Mouse (Mus musculus) testis, postnatal 14 days (tissue): ENCODE measurements around the gene Pald1.

Source experiments
- DNase-seq: peaks from one replicate; pipeline ENCODE4 v3.0.0; 2021; ENCODE audit warnings: low spot score

Gene Pald1

GRCm38 (mm10) chr10:61402911-61403310 lies 19.6 kb upstream of the Pald1 start:
- DNase-seq: peak; percentile 32

DNA sequence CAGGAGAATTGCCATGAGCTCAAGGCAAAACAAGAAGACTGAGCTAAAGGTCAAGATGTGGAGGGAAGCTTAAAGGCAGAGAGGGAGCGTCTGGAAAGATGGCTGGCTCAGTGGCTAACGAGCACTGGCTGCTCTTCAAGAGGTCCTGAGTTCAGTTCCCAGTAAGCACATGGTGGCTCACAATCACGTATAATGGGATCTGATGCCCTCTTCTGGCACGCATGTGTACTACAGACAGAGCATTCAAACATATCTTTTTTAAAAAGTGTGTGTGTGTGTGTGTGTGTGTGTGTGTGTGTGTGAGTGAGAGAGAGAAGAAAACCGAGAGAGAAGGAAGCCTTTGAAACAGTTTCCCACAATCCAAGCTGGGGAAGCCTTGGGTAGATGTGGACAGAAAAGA lies 19.1 kb upstream of the Pald1 start:
- no peak for DNase-seq

DNA sequence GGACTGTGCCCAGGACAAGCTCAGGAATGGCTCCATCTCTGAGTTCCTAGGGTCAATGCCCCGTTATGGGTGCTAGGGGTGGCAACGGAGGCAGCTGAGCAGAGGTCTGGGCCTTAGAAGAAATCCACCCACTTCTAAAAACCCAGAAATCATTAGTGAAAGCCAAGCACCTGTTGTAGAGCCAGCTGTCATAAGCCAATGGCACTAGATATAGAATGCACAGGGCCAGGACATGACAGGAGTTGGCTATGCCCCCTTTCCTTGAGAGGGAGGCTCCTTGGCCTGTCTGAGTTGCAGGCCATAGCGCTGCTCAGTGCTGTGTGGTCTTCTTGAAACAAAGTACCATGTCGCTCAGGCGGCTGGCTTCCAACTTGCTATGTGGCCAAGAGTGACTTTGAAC lies 17.1 kb upstream of the Pald1 start:
- DNase-seq: no peak

- peak; percentile 72 for DNase-seq
Measured at GRCm38 (mm10) chr10:61399156-61399734, 15.9 kb upstream of the Pald1 start.

GRCm38 (mm10) chr10:61398125-61398524 lies 14.8 kb upstream of the Pald1 start:
- DNase-seq: no peak

DNA sequence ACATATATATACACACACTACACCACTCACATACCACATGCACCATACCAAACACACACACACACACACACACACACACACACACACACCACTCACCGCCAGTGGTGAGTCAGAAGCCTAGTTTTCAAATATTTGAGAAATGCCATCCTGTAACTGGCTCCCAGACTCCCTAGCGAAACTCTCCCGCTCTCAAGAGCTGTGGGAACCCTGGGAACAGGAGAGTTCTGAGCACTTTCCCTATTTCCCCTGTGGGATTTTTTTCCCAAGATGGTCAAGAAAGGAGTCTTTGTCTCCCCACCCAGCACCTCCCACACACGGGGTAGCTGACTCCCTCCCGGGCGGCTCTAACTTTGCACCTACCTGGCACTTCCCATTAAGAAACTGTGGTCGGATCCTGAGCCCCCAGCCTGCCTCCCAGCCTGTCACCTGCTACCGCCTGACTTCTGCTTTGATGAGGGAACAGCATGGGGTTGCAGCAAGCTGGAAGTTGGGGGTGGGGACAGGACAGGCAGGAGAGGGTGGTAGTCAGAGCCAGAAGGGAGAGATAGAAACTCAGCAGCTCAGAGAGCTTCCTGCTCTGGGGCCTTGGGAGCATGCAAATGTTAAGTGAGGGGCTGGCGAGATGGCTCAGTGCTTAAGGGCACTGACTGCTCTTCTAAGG lies 11.3 kb upstream of the Pald1 start:
- DNase-seq: no peak

- DNase-seq: no peak
Measured at GRCm38 (mm10) chr10:61392584-61392983, 9.3 kb upstream of the Pald1 start.

DNA sequence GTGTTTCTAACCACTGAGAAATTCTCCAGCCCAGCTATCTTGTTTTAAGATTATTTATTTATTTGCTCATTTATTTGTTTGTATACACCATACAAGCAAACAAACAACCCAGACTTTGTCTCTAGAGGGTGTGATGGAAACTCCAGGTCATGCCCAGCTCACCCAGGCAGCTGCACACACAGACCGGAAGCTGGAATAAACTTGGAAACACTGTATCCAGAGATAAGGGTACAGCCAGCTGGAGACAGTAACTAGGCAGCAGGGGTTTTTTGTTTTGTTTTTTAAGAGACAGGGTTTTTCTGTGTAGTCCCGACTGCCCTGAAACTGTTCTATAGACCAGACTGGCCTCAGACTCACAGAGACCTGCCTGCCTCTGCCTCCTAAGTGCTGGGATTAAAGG lies 6.8 kb upstream of the Pald1 start:
- DNase-seq: peak; percentile 40

DNA sequence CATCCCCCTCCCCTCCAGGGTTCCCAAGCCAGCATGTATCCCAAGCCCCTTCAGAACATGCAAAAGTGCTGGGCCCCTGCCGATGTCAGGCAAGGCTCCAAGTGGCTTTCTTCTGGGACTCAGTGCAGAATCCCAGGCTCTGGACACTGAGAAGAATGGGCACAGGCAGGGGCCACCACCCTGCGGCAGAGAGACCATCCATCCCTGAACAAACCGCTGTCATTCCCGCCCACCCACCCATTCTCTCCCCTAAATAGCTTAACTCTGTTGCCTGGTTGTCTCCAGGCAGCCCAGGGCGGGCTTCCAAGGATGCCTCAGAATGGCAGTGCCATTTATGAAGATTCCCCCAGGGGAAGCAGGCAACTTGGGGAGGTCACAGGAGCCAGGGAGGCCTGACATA lies 5.7 kb upstream of the Pald1 start:
- DNase-seq: no peak

DNA sequence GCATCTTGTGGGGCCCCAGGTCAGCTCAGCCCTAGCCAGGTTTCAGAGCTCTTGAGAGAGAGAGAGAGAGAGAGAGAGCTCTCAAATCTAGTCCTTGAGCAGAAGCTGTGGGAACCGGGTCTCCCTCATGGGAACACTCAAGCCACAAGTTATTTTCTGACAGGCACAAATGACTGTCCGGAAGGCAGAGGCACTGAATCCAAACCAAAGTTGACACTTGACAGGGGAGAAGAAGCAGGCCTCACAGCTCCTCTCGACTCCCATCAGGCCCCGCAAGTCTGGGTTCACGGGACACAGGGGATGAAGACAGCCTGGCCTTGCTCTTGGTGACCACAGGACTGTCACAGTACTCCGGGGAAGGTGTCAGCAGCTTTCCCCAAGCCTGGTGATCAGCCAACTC lies 3.0 kb upstream of the Pald1 start:
- DNase-seq: no peak

DNA sequence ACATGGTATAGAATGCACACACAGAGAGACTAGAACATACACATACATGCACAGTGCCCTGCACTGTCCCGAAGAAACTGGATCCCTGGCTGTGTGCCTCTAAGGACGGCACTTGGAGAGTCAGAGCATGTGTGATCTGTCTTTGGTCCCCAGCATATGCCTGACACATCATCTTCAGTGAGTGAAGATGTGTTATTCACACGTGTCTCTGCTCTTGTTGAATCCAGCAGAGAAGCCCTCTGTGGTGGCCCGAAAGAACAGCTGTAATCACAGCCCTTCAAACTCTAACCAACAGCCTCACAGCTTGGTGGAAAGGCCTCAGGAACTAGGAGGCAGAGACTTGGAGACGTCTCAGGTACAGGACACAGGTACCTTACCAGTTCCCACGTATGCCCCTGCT lies 1.8 kb upstream of the Pald1 start:
- no peak for DNase-seq

DNA sequence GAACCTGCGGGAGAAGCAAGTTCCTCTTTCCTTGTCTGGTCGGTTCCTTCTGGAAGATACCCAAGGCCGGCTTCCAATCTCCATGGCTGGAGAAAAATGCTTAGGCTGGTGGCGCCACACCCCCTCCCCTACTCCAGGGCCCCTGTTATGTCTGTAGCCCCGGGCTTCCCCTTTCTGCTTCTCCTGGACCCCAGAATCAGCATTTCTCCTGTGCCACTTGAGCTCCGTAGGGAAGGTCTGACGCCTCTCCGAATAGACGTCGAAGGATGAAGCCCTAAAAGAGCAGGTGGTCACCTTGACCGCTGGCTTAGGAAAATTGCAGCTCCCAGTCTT lies 351 bp upstream of the Pald1 start:
- no peak for DNase-seq

DNA sequence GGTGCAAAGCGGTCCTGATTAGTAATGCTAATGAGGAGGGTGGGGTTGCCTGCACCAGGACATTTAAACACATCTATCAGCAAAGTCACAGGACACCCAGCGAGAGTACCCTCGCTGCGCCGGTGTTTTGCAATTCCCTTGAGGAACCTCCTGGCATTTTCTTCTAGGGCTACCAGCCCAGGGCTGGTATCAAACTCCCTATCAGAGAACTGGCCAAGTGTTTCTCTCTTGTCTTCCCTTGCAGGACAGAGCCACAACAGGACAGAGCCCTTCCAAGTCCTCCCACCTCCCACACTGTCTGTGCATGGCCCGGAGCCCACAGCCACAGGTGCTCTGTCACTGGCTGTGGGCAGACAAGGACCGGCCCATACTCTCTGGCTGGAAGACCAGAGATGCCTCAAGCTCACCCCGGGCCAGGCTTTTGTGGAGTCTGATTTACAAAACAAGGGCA lies 1.0 kb downstream of the Pald1 start:
- peak; percentile 67 for DNase-seq

DNA sequence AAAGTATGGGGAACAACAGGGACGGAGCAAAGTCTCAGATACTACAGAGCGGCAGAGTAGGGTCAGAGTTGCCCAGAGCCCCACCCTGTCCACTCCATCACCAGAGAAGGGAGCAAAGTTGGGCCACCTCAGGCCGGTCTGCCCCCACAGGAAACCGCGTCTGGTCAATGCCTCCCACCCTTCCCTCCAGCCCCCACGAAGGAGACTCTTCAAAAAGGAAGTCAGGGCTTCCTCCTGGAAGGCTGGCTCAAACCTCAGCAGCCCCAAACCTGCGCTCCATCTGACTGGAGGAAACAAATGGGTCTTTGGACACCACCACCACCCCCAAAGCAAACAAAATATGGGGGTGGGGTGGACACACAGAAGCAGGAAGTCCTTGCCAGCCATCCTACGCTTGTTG lies 1.5 kb downstream of the Pald1 start:
- DNase-seq: no peak

DNA sequence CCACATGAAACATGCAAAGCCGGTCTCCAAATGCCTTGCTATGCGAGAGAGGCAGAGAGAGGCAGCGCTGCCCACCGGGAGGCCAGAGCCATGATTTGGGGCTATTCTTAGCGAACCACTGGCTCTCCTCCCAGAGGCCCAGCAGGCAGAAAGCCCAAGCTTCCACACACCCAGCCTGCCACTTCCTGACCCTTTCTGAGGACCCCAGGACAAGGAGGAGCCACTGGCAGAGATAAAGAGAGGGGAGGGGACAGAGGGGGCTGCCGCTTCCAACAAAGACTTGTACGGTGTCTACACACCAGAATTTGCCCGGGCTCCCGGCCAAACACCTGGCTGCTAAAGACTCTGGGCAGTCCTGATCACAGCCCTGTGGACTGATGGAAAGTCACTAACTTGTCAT lies 3.1 kb downstream of the Pald1 start:
- no peak for DNase-seq

DNA sequence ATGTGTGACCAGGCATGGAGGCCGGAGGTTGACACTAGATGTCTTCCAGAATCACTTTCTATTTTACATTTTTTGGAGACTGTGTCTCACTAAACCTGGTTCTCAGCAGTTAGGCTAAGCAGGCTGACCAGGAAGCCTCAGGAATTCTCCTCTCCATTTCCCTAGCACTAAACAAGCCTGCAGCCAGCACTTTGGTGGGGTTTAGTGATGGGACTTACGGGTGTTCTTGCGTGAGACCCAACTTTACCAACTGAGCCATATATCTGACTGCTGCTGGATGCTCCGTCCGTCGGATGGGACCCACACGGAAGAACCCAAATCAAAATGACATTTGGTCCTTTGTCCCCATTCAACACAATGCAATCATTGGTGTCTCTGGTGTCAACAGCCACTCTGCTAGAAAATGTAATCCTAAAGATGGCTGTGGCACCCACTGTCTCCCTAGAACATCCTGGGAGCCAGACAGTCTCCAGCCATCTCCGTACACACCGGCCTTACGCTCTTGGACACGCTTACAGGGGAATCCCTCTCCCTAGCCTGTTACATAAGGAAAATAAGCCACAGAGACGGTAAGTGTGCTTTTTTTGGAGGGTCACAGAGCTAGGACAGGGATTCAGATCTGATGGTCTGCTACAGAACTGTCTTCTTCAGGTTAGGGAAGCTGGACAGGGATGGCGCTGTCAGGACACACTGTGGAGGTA lies 3.8 kb downstream of the Pald1 start:
- no peak for DNase-seq

- DNase-seq: no peak
Measured at GRCm38 (mm10) chr10:61378698-61379097, 4.6 kb downstream of the Pald1 start.

GRCm38 (mm10) chr10:61378050-61378449 lies 5.3 kb downstream of the Pald1 start:
- peak; percentile 59 for DNase-seq

DNA sequence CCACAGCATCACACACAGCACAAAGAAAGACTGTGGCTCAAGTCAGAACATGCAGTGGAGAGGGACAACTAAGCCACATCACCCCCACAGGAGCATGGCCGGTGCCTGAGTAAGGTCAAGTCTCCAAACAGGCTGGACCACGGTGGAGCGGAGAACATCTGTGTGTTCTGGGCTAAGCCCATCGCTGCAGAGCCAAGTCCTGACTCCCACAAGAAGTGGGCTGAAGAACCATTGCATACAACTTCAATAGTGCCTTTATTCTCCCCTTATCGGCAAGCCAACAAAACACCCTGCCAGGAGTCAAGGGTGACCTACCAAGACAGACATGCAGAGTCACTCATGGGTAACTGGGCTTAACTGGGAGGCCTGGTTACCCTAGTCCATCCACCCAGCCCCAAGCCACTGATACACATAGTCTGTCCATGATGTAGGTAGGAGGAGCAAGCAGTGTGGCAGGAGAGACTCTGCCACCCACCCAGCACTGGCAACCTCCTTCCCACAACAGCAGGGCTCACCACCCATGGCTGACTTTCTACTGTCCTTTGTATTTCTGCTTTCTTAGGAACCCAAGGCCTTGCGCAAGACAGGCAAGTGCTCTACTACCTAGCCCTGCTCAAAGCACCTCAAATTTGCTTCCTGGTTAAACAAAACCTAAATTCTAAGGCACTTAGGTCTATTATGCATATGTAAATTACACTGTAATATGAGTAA lies 8.4 kb downstream of the Pald1 start:
- DNase-seq: no peak

DNA sequence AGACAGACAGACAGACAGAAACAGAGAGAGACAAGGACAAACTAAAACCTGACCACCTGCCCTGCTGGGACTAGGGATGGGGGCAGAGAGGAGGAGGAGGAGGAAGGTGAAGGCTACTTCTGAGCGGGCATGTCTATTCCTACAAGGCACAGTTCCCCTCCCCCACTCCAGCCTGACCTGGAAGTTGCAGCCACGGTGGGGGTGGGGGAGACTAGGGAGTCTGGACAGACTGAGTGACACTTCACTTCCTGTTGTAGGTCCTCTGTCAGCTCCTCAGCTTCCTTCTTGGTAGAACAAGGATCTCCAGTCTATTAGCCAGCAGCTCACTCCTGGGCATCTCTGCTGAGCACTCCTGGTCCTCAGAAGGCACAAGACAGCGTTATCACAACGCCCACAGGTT lies 9.3 kb downstream of the Pald1 start:
- DNase-seq: no peak

DNA sequence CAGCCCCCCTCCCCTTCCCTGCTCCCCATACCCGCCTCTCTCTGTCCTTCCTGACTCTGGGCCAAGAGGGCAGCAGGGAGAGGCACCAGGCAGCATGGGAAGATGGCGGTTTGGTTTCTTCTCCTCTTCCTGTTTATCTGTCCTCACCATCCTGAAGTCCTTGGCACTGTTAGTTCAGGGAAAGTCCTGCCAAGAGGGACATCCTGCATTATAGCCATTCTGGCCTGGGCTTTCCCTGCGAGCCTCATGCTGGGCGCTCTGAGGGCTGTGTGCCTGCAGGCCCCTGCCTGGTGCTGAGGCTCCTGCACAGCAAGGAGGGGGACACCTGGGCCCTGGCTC lies 10.8 kb downstream of the Pald1 start:
- DNase-seq: no peak

GRCm38 (mm10) chr10:61371884-61372584 lies 11.3 kb downstream of the Pald1 start:
- DNase-seq: no peak
